Mouse (Mus musculus) cerebellum, postnatal 14 days (tissue): ENCODE data around the gene Igfbp2.

ENCODE experiments used
- DNase-seq, 2 experiments: peaks; one replicate each; pipeline ENCODE4 v3.0.0; 2021; ENCODE audit warnings: mixed read lengths in 2 of 2

Gene Igfbp2

DNA sequence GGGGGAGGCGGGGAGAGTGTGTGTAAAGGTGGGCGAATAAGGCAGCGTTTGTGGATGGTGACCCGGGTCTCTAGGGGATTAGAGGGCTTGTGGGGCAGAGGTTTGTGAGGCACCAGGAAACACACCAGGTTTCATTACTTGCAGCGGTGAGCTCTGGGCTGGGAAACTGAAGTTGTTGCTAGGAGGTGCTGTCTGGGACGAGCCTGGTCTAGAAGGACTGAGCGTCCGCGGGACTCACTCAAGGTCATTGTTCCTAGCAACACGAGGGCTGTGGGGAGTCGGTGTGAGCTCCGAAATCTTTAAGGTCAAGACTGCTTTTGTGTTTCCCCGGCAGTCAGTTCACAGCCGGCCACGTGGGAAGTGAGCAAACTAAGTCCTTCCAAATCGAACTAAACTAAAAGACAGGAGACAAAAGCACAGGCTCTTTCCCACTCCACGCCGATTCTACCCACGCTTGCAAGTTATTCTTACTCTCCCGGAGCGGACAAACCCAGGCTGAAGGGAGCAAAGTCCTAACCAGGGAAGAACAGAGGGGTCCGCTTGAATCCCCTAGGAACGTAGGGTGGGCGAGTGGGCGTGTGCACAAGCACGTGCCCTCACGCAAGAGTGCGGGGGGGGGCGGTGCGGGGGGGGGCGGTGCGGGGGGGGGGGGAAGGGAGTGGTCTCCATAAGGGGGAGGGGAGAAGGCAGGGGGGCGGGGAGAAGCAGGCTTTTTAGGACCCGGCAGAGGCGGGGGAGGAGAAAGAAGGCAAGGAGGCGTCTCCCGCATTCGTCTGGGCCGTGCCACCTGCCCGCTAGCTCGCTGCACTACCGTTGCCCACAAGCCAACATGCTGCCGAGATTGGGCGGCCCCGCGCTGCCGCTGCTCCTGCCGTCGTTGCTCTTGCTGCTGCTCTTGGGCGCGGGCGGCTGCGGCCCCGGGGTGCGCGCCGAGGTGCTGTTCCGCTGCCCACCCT lies at the start of gene Igfbp2:
Igfbp2 (plus strand) TSS at position 753 of the 956 bp plus-strand sequence.
- peak; percentile 65 to 66 for DNase-seq

- no peak for DNase-seq
Measured at GRCm38 (mm10) chr1:72778789-72779188, 45.5 kb upstream of the Igfbp2 start.

DNA sequence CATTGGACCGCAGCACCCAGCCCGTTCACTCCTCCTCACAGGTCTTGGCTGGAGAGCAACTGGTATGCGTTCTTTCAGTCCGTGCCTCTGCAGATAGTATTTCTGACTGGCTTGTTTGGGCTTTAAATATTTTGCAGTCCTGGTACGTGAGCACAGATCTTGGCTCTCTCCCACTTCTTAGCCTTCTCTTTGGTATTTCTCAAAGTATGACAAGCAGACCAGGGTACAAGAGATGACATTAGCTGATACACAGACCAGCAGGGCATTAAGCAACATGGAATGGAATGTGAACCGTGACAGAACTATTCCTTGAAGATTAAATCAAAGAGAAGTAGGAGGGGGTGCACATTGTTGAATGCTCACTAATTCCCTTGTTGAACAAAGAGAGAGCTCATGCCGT lies 43.6 kb upstream of the Igfbp2 start:
- no peak for DNase-seq

- DNase-seq = no peak
Measured at GRCm38 (mm10) chr1:72783341-72783740, 41.0 kb upstream of the Igfbp2 start.

GRCm38 (mm10) chr1:72784018-72784417 lies 40.3 kb upstream of the Igfbp2 start:
- DNase-seq = no peak

GRCm38 (mm10) chr1:72790670-72791069 lies 33.6 kb upstream of the Igfbp2 start:
- no peak for DNase-seq

DNA sequence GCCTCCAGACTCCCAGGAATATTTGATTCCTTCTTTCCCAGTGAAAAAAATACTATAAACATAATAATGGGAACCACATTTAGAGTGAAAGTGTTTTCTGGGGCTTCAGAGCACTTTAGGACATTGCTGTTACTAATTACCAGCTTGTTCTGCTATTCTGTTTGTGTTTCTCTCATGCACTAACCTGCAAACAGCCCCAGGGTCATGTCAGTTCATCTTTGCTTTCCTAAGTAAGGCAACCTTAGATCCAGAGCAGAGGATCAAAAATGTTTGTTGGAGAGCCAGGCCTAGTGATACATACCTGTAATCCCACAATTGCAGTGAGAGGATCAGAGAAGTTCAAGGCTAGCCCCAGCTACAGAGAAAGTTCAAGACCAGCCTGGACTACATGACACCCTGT lies 32.6 kb upstream of the Igfbp2 start:
- no peak for DNase-seq

DNA sequence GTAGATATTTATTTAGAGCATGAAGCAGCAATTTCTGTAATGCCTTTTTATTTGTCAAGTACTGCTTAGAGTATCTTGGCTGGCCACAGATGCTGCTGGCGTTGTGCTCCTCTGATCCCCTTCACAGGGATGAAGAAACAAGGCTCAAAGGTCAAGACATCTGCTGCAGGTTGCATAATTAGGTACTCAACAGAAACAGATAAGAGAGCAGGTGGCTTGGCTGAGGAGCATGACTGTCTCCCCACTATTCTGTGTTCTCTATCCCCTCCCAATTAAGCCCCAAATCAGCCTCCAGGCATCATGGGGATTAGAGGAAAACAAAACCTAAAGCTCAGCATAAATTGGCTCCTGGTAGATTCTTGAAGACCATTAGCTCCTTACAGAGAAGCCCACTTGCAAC lies 32.0 kb upstream of the Igfbp2 start:
- no peak for DNase-seq

- no peak for DNase-seq
Measured at GRCm38 (mm10) chr1:72793230-72793629, 31.1 kb upstream of the Igfbp2 start.

- DNase-seq = no peak
Measured at GRCm38 (mm10) chr1:72796128-72796527, 28.2 kb upstream of the Igfbp2 start.

GRCm38 (mm10) chr1:72797102-72797665 lies 27.1 kb upstream of the Igfbp2 start:
- no peak for DNase-seq

DNA sequence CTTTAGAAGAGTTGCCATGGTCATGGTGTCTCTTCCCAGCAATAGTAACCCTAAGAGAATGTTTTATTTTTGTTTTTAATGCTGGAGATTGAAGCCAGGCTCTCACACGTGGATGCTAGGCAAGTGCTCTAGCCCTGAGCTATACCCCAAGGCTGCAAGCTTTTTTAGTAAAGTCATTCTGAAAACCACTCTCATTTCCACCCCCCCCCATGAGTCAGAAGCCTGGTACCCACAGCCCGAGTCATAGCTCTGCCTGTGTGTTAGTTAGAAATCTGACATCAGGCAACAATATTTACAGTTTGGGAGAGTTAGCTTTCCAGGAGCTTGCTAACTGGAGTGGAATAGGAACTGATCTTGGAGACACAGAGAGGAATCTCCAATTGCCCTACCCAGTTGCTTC lies 25.9 kb upstream of the Igfbp2 start:
- no peak for DNase-seq

GRCm38 (mm10) chr1:72804031-72804430 lies 20.3 kb upstream of the Igfbp2 start:
- DNase-seq = peak; percentile 42 to 56

GRCm38 (mm10) chr1:72805037-72805436 lies 19.3 kb upstream of the Igfbp2 start:
- DNase-seq = no peak

GRCm38 (mm10) chr1:72805476-72806043 lies 18.7 kb upstream of the Igfbp2 start:
- no peak for DNase-seq

GRCm38 (mm10) chr1:72806044-72806584 lies 18.2 kb upstream of the Igfbp2 start:
- no peak for DNase-seq

- no peak for DNase-seq
Measured at GRCm38 (mm10) chr1:72809304-72809703, 15.0 kb upstream of the Igfbp2 start.

- DNase-seq = peak in 1 of 2 experiments; percentile 18
Measured at GRCm38 (mm10) chr1:72809951-72810675, 14.2 kb upstream of the Igfbp2 start.

GRCm38 (mm10) chr1:72811061-72811460 lies 13.2 kb upstream of the Igfbp2 start:
- no peak for DNase-seq

DNA sequence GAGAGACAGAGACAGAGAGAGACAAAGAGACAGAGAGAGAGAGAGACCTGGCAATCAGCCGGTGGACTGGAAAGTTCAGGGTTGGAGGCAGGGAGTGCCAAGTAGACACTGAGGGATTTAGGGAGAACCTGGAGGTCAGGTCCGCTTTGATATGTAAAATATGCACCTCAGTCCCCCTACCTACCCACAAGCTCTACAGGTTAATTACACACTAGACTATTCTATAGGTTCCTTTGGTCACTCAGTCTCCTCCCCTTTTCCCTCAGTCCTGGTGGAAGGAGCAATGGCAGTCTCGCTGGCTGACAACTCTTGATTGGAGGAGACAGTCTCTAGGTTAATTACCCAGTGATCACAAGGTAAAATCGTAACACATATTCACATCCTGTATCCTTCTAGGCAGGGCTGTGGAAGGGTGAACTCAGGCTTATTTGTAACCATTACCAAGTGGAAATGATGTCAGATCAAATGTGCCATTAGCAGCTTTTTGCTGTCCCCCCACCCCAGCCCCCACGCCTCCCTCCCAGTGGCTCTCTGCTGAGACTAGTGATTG lies 11.1 kb upstream of the Igfbp2 start:
- DNase-seq = no peak

DNA sequence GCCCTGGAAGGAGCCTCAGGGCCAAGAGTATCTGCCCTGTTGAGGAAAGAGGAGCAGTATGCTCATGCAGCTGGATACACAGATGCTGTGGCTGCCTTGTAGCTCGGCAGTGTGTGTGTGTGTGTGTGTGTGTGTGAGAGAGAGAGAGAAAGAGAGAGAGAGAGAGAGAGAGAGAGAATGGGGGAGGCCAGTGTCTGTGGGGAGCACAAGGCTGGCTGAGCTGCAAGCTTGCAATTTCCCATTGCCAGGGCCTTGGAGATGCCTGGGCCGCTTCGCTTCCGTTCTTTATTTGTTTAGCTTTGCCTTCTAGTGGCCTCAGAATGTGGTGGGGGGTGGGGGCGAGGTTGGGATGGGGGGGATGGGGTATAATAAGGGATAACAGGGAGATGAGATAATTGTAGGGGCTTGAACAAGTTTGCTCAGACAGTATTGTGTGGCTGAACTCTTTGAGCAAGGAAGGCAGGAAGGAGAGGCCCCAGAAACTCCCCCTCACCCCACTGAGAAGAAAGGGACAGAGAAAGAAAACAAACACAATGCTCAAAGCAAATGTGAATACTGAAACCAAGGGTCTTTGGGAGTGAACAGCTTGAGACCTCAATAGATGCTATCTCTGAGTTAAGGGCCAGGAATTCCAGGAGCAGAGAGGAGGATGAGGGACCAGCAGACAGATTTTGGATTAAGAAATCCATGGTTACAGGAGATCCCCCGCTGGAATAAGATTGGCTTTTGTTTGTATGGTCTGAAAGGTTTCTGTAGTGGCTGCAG lies 10.5 kb upstream of the Igfbp2 start:
- no peak for DNase-seq

GRCm38 (mm10) chr1:72815184-72815583 lies 9.1 kb upstream of the Igfbp2 start:
- DNase-seq = no peak
